Mouse (Mus musculus): ENCODE data around the gene Smim23. TPM values are rescaled to one million over a fixed set of nuclear protein-coding genes. Genes with fewer than 3 reads are reported as not detected.

Smim23 gene
- polyA plus RNA-seq, 1 experiment from 2014 or later: not detected

GRCm38 (mm10) chr11:32794759-32795445, 29.5 kb downstream of the Smim23 start:
- ATAC-seq (ENCODE audit: low FRiP score, low TSS enrichment): no peak
- peaks cover 2% of the 10 kb centered on the region; the same call in 1 of the 2 replicates for H3K9me3 ChIP-seq (ENCODE audit: control insufficient read depth, low read length)
- H3K4me3 ChIP-seq (ENCODE audit: low read length): no peak overlapping the region
- H3K27ac ChIP-seq (ENCODE audit: low read depth, low read length): no peak overlapping the region
- H3K36me3 ChIP-seq (ENCODE audit: control insufficient read depth, insufficient read depth, low read length): no peaks in the 10 kb centered on the region
- no peak overlapping the region for H3K4me2 ChIP-seq (replicated peaks; ENCODE audit: low read depth, low read length)
- no peaks in the 10 kb centered on the region for H3K27me3 ChIP-seq (ENCODE audit: control insufficient read depth, insufficient read depth, low read length)
- no peaks in the 10 kb centered on the region; the same call in 1 of the 2 replicates for H3K4me1 ChIP-seq (ENCODE audit: control insufficient read depth, insufficient read depth, low read length)
- no peak overlapping the region for H3K9ac ChIP-seq (ENCODE audit: low read depth, low read length)
- 23% methylated on average over 10 of the region's 10 CpGs for WGBS

GRCm38 (mm10) chr11:32786201-32786600, 38.2 kb downstream of the Smim23 start:
- H3K4me2 ChIP-seq (replicated peaks; ENCODE audit: low read depth, low read length): no peak overlapping the region
- H3K27me3 ChIP-seq (ENCODE audit: control insufficient read depth, insufficient read depth, low read length): no peaks in the 10 kb centered on the region
- 69% methylated on average over 5 of the region's 5 CpGs for WGBS
- no peak overlapping the region for H3K9ac ChIP-seq (ENCODE audit: low read depth, low read length)
- no peaks in the 10 kb centered on the region; the same call in 1 of the 2 replicates for H3K4me1 ChIP-seq (ENCODE audit: control insufficient read depth, insufficient read depth, low read length)
- H3K36me3 ChIP-seq (ENCODE audit: control insufficient read depth, insufficient read depth, low read length): no peaks in the 10 kb centered on the region
- ATAC-seq (ENCODE audit: low FRiP score, low TSS enrichment): no peak
- no peak overlapping the region for H3K4me3 ChIP-seq (ENCODE audit: low read length)
- H3K9me3 ChIP-seq (ENCODE audit: control insufficient read depth, low read length): peaks cover under 1% of the 10 kb centered on the region; the same call in 1 of the 2 replicates
- no peak overlapping the region for H3K27ac ChIP-seq (ENCODE audit: low read depth, low read length)

DNA sequence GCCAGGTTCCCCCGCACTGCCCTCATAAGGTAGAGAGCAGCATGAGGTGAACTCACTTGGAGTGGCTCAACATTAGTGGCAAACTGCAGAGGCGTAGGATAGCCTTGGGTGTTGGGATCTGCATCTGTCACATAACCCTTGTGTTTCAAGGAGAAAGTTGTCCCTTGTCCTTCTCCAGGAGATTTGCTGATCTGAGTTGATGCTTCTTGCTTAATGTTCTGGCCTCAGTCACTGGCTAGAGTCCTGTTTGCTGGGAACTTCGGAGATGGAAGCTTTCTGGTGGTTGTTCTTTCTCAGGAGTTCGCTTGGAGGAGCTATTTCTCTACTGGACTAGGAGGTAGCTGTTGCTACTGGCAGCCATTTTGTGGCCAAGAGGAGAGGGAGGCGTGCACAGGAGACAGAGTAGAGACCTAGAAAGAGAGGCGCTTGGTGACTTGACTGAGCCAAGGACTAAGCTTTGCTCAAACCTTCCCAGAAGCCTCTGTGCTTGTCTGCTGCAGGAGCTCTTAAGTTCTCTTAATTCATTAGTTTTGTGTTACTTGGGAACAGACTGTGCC, 38.7 kb downstream of the Smim23 start:
- H3K27me3 ChIP-seq (ENCODE audit: control insufficient read depth, insufficient read depth, low read length): no peaks in the 10 kb centered on the region
- H3K27ac ChIP-seq (ENCODE audit: low read depth, low read length): no peak overlapping the region
- no peaks in the 10 kb centered on the region for H3K9me3 ChIP-seq (ENCODE audit: control insufficient read depth, low read length)
- no peak overlapping the region for H3K4me2 ChIP-seq (replicated peaks; ENCODE audit: low read depth, low read length)
- ATAC-seq (ENCODE audit: low FRiP score, low TSS enrichment): no peak
- H3K4me3 ChIP-seq (ENCODE audit: low read length): no peak overlapping the region
- WGBS: 87% methylated on average over 6 of the region's 6 CpGs
- H3K9ac ChIP-seq (ENCODE audit: low read depth, low read length): no peak overlapping the region
- no peaks in the 10 kb centered on the region for H3K36me3 ChIP-seq (ENCODE audit: control insufficient read depth, insufficient read depth, low read length)
- H3K4me1 ChIP-seq (ENCODE audit: control insufficient read depth, insufficient read depth, low read length): peaks cover 5% of the 10 kb centered on the region; the same call in 1 of the 2 replicates

DNA sequence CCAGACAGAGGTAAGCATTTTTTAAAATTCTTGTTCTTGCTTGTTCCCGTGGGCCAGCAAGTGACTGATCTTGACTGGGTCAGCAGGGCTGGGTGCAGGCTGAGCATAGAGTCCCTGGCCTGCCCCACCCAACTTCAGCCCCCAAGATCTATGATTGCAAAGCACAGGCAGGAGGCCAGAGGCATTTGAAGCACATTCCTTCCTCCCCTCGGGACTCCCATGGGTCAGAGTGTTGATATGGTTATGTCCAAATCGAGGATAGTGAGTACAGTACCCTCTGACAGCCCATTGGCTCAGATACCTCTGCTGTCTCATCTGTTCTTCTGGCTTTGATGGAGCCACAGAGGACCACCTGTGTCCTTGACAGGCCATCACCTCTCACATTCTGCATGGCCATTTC, 41.7 kb downstream of the Smim23 start:
- ATAC-seq (ENCODE audit: low FRiP score, low TSS enrichment): peak; percentile 55; the same call in 1 of the 2 replicates
- H3K4me1 ChIP-seq (ENCODE audit: control insufficient read depth, insufficient read depth, low read length): peaks cover 5% of the 10 kb centered on the region; the same call in 1 of the 2 replicates
- 62% methylated on average over 3 of the region's 3 CpGs for WGBS

DNA sequence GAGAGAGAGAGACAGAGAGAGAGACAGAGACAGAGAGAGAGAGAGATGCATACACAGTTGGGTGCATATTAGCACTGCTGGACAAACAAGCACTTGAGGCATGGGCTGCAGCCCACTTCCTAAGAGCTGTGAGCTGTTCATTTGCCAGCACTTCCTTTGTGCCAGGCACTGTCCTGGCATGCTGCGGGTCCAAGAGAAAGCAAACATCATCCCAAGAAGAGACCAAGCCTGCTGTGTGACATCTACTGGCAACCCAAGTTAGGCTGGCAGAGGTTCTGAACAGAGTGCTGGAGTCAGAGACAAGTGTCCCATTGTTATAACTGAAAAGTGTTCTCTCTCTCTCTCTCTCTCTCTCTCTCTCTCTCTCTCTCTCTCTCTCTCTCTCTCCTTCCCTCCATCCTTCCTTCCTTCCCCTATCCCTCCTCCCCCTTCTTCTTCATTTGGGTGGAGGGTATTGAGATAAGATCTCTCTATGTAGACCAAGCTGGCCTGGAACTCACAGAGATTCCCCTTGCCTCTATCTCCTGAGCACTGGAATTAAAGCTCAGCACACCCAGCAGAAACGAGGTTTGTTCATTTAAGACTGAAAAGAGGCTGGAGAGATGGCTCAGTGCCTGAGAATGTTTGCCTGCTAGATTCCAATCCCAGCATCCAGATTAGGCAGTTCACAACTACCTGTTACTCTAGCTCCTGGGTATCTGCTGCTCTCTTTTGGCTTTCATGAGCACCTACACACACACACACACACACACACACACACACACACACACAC, 42.6 kb downstream of the Smim23 start:
- WGBS: 58% methylated on average over 2 of the region's 2 CpGs
- no peak for ATAC-seq (ENCODE audit: low FRiP score, low TSS enrichment)
- no peaks in the 10 kb centered on the region for H3K27me3 ChIP-seq (ENCODE audit: control insufficient read depth, insufficient read depth, low read length)
- peaks cover 5% of the 10 kb centered on the region; the same call in 1 of the 2 replicates for H3K4me1 ChIP-seq (ENCODE audit: control insufficient read depth, insufficient read depth, low read length)
- no peak overlapping the region for H3K27ac ChIP-seq (ENCODE audit: low read depth, low read length)
- H3K9me3 ChIP-seq (ENCODE audit: control insufficient read depth, low read length): 0 out of 2 replicates have a peak, but pooled peaks cover under 1% of the 10 kb centered on the region
- H3K4me2 ChIP-seq (replicated peaks; ENCODE audit: low read depth, low read length): no peak overlapping the region
- H3K36me3 ChIP-seq (ENCODE audit: control insufficient read depth, insufficient read depth, low read length): no peaks in the 10 kb centered on the region
- H3K9ac ChIP-seq (ENCODE audit: low read depth, low read length): no peak overlapping the region
- no peak overlapping the region for H3K4me3 ChIP-seq (ENCODE audit: low read length)

More for the DNA sequence above, 41.7 kb downstream of the Smim23 start:
- Histone ChIP-seq H3K27me3 (ENCODE audit: control insufficient read depth, insufficient read depth, low read length) (no peaks in the 10 kb centered on the region), H3K27ac (ENCODE audit: low read depth, low read length) (no peak overlapping the region), H3K4me2 (replicated peaks; ENCODE audit: low read depth, low read length) (no peak overlapping the region), H3K4me3 (ENCODE audit: low read length) (no peak overlapping the region), H3K36me3 (ENCODE audit: control insufficient read depth, insufficient read depth, low read length) (no peaks in the 10 kb centered on the region), H3K9ac (ENCODE audit: low read depth, low read length) (no peak overlapping the region), H3K9me3 (ENCODE audit: control insufficient read depth, low read length) (no peaks in the 10 kb centered on the region)

DNA sequence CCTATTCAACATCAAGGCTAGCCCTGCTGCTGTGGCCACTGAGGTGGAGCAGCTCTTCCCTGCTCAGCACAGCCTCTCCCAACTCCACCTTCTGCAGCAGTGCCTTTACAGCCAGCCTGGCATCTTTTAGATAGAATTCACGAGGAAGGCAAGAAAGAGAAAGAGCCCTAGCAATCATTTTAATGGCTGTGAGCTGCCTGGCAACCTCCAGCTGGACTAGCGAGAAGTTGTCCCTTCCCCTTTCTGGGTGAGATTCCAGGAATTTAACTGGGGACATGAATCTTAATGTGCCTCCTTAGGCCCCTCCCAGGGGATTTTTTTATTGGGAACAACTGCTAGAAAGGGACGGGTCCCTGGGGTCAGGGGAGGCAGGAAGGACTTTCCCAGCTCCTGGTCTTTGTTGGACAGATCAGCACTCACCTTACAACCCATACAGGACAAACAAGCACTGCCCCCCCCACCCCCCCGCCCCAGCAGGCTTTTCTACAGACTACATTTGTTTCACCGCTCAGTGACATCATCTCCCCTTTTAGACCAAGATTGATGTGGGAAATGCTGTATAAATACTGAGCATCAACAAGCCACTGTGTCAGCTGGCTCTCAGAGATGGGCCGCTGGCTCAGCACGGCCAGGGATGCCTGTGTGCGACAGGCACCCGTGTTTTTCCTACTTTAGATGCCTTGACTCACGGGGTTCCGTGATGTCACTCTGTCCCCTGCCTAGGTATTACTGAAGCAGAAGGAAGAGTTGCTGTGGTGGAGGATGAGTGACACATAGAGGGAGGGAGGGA, 43.5 kb downstream of the Smim23 start:
- no peaks in the 10 kb centered on the region for H3K27me3 ChIP-seq (ENCODE audit: control insufficient read depth, insufficient read depth, low read length)
- H3K9ac ChIP-seq (ENCODE audit: low read depth, low read length): no peak overlapping the region
- 31% methylated on average over 11 of the region's 11 CpGs for WGBS
- no peaks in the 10 kb centered on the region for H3K36me3 ChIP-seq (ENCODE audit: control insufficient read depth, insufficient read depth, low read length)
- H3K4me3 ChIP-seq (ENCODE audit: low read length): no peak overlapping the region
- ATAC-seq (ENCODE audit: low FRiP score, low TSS enrichment): peak; percentile 36; the same call in 1 of the 2 replicates
- H3K4me2 ChIP-seq (replicated peaks; ENCODE audit: low read depth, low read length): no peak overlapping the region
- no peak overlapping the region for H3K27ac ChIP-seq (ENCODE audit: low read depth, low read length)
- 0 out of 2 replicates have a peak, but pooled peaks cover 3% of the 10 kb centered on the region for H3K9me3 ChIP-seq (ENCODE audit: control insufficient read depth, low read length)
- H3K4me1 ChIP-seq (ENCODE audit: control insufficient read depth, insufficient read depth, low read length): peaks cover 5% of the 10 kb centered on the region; the same call in 1 of the 2 replicates

DNA sequence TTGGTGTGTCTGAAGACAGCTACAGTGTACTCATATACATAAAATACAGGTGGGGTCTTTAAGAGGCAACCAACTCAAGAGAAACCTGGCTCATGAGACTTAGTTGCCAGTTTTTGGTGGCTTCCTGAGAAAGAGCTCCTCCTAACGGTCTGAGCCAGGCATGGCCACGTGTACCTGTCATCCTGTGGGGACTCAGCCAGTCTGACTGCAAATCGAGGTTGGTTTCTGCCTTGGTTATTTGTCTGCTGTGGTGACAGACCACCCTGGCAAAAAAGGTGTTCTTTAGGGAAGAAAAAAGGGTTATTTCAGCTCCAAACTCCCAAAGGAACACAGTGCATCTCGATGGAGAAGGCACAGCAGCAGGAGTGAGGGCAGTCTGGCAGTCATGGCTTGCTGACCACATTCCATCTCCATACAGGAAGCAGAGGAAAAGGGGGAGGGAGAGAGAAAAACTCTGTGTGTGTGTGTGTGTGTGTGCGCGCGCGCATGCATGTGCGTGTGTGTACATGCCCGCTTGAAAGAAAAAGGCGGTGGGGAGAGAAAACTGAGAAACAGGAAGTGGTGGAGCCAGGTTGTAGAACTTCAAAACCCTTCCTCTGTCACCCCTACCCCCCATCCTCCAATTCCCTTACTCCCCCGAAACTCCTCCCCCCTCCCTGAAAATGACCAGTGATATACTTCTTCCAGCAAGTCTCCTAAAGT, 55.6 kb downstream of the Smim23 start:
- Histone ChIP-seq H3K4me1 (ENCODE audit: control insufficient read depth, insufficient read depth, low read length) (peaks cover 20% of the 10 kb centered on the region), H3K36me3 (ENCODE audit: control insufficient read depth, insufficient read depth, low read length) (no peaks in the 10 kb centered on the region), H3K27me3 (ENCODE audit: control insufficient read depth, insufficient read depth, low read length) (no peaks in the 10 kb centered on the region), H3K9me3 (ENCODE audit: control insufficient read depth, low read length) (no peaks in the 10 kb centered on the region), H3K4me2 (replicated peaks; ENCODE audit: low read depth, low read length) (no peak overlapping the region), H3K9ac (ENCODE audit: low read depth, low read length) (no peak overlapping the region), H3K4me3 (ENCODE audit: low read length) (no peak overlapping the region), H3K27ac (ENCODE audit: low read depth, low read length) (no peak overlapping the region)
- ATAC-seq (ENCODE audit: low FRiP score, low TSS enrichment): 0 out of 2 replicates have a peak, but pooled peaks have one; percentile 18
- WGBS: 71% methylated on average over 12 of the region's 12 CpGs

All from kidney, embryonic 14.5 days (tissue).